Mouse (Mus musculus): Measurements from ENCODE around the gene Dkc1. TPM values are rescaled to one million over a fixed set of nuclear protein-coding genes. Genes with fewer than 3 reads are reported as not detected.

Dkc1 gene
- total and polyA plus RNA-seq, 2 experiments, result 6.2 to 24.0 TPM

GRCm38 (mm10) chrX:75102293-75102692, 6.6 kb downstream of the Dkc1 start:
- TF ChIP-seq POLR2A (IDR thresholded peaks at IDR 0.05; ENCODE audit: extremely low read depth, insufficient read depth, low read length) (no peak), CTCF (IDR thresholded peaks at IDR 0.05; ENCODE audit: low read depth, low read length) (no peak)
- no peaks in the 10 kb centered on the region for H3K4me1 ChIP-seq (ENCODE audit: control insufficient read depth, insufficient read depth, low read length)
- no peaks in the 10 kb centered on the region for H3K27me3 ChIP-seq (ENCODE audit: control insufficient read depth, insufficient read depth, low read length)
- 88% methylated on average over 6 of the region's 6 CpGs for WGBS
- no peak overlapping the region for H3K27ac ChIP-seq (replicated peaks; ENCODE audit: insufficient read depth, low read depth, low read length)
- H3K79me2 ChIP-seq (ENCODE audit: control insufficient read depth, insufficient read depth, low read length), result no peaks in the 10 kb centered on the region
- H3K9ac ChIP-seq (ENCODE audit: low read depth, low read length), result no peak overlapping the region
- peaks cover 29% of the 10 kb centered on the region for H3K36me3 ChIP-seq (ENCODE audit: control insufficient read depth, insufficient read depth, low read length)
- H3K4me3 ChIP-seq (ENCODE audit: insufficient read depth, low read depth, low read length), result no peak overlapping the region
- no peak for DNase-seq (ENCODE audit: extremely low read depth, low read depth, low spot score)

GRCm38 (mm10) chrX:75115550-75115949, 19.9 kb downstream of the Dkc1 start:
- DNase-seq (ENCODE audit: extremely low read depth, low read depth, low spot score), result no peak
- no peak overlapping the region for H3K9ac ChIP-seq (ENCODE audit: low read depth, low read length)
- H3K36me3 ChIP-seq (ENCODE audit: control insufficient read depth, insufficient read depth, low read length), result peaks cover 18% of the 10 kb centered on the region; the same call in 1 of the 2 replicates
- no peak overlapping the region for H3K4me3 ChIP-seq (ENCODE audit: insufficient read depth, low read depth, low read length)
- no peak overlapping the region for H3K27ac ChIP-seq (replicated peaks; ENCODE audit: insufficient read depth, low read depth, low read length)
- no peaks in the 10 kb centered on the region for H3K4me1 ChIP-seq (ENCODE audit: control insufficient read depth, insufficient read depth, low read length)
- H3K27me3 ChIP-seq (ENCODE audit: control insufficient read depth, insufficient read depth, low read length), result no peaks in the 10 kb centered on the region
- H3K79me2 ChIP-seq (ENCODE audit: control insufficient read depth, insufficient read depth, low read length), result no peaks in the 10 kb centered on the region
- TF ChIP-seq CTCF (IDR thresholded peaks at IDR 0.05; ENCODE audit: low read depth, low read length) (no peak), POLR2A (IDR thresholded peaks at IDR 0.05; ENCODE audit: extremely low read depth, insufficient read depth, low read length) (no peak)

GRCm38 (mm10) chrX:75125606-75126005, 30.0 kb downstream of the Dkc1 start:
- H3K27ac ChIP-seq (replicated peaks; ENCODE audit: insufficient read depth, low read depth, low read length), result no peak overlapping the region
- peaks cover 7% of the 10 kb centered on the region; the same call in 1 of the 2 replicates for H3K4me1 ChIP-seq (ENCODE audit: control insufficient read depth, insufficient read depth, low read length)
- TF ChIP-seq POLR2A (IDR thresholded peaks at IDR 0.05; ENCODE audit: extremely low read depth, insufficient read depth, low read length) (no peak), CTCF (IDR thresholded peaks at IDR 0.05; ENCODE audit: low read depth, low read length) (no peak)
- H3K4me3 ChIP-seq (ENCODE audit: insufficient read depth, low read depth, low read length), result no peak overlapping the region
- 38% methylated on average over 3 of the region's 3 CpGs for WGBS
- H3K9ac ChIP-seq (ENCODE audit: low read depth, low read length), result no peak overlapping the region
- H3K36me3 ChIP-seq (ENCODE audit: control insufficient read depth, insufficient read depth, low read length), result peaks cover 11% of the 10 kb centered on the region; the same call in 1 of the 2 replicates
- no peaks in the 10 kb centered on the region for H3K27me3 ChIP-seq (ENCODE audit: control insufficient read depth, insufficient read depth, low read length)
- DNase-seq (ENCODE audit: extremely low read depth, low read depth, low spot score), result no peak
- H3K79me2 ChIP-seq (ENCODE audit: control insufficient read depth, insufficient read depth, low read length), result no peaks in the 10 kb centered on the region

GRCm38 (mm10) chrX:75126893-75127292, 31.2 kb downstream of the Dkc1 start:
- Histone ChIP-seq H3K4me3 (ENCODE audit: insufficient read depth, low read depth, low read length) (no peak overlapping the region), H3K36me3 (ENCODE audit: control insufficient read depth, insufficient read depth, low read length) (peaks cover 11% of the 10 kb centered on the region; the same call in 1 of the 2 replicates), H3K9ac (ENCODE audit: low read depth, low read length) (no peak overlapping the region), H3K27me3 (ENCODE audit: control insufficient read depth, insufficient read depth, low read length) (no peaks in the 10 kb centered on the region), H3K27ac (replicated peaks; ENCODE audit: insufficient read depth, low read depth, low read length) (no peak overlapping the region), H3K4me1 (ENCODE audit: control insufficient read depth, insufficient read depth, low read length) (peaks cover 7% of the 10 kb centered on the region; the same call in 1 of the 2 replicates), H3K79me2 (ENCODE audit: control insufficient read depth, insufficient read depth, low read length) (no peaks in the 10 kb centered on the region)
- no peak for TF ChIP-seq POLR2A (IDR thresholded peaks at IDR 0.05; ENCODE audit: extremely low read depth, insufficient read depth, low read length)
- no peak for TF ChIP-seq CTCF (IDR thresholded peaks at IDR 0.05; ENCODE audit: low read depth, low read length)
- no peak for DNase-seq (ENCODE audit: extremely low read depth, low read depth, low spot score)

DNA sequence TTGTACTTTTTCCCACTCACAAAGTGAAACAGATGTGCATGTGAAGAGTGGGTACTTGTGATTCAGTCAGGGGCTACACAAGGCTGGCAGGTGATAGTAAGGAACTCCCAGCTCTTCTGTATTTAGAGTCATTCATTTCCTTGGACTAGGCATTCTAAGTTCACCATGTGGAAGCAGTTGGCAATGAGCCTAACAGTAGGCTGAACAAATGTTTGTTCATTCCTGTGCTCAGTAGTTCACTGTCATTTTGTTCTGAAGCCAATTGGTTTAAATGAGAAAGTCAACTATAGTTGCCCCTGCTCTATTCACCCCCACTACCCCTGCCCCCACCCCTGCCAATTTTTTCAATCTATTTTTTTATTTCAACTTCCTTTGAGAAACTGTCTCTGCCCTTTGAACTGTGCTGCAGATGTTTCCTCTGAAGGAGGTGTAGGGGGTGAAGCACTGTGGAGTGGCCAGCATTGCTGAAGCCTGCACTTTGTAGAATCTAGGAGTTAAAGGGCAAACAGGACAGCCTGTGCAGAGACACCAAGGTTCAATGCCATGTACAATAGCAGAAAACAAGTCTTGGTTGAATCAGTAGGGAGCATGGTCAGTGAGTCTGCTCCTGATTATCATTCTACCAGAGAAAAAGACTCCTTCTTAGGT, 32.8 kb downstream of the Dkc1 start:
- Histone ChIP-seq H3K4me3 (ENCODE audit: insufficient read depth, low read depth, low read length) (no peak overlapping the region), H3K4me1 (ENCODE audit: control insufficient read depth, insufficient read depth, low read length) (peaks cover 7% of the 10 kb centered on the region; the same call in 1 of the 2 replicates), H3K27me3 (ENCODE audit: control insufficient read depth, insufficient read depth, low read length) (no peaks in the 10 kb centered on the region), H3K27ac (replicated peaks; ENCODE audit: insufficient read depth, low read depth, low read length) (peak overlapping the region; percentile 78; the same call in 1 of the 2 replicates), H3K9ac (ENCODE audit: low read depth, low read length) (no peak overlapping the region), H3K79me2 (ENCODE audit: control insufficient read depth, insufficient read depth, low read length) (no peaks in the 10 kb centered on the region), H3K36me3 (ENCODE audit: control insufficient read depth, insufficient read depth, low read length) (peaks cover 6% of the 10 kb centered on the region; the same call in 1 of the 2 replicates)
- TF ChIP-seq CTCF (IDR thresholded peaks at IDR 0.05; ENCODE audit: low read depth, low read length), result no peak
- TF ChIP-seq POLR2A (IDR thresholded peaks at IDR 0.05; ENCODE audit: extremely low read depth, insufficient read depth, low read length), result no peak
- peak; percentile 86 for DNase-seq (ENCODE audit: extremely low read depth, low read depth, low spot score)

DNA sequence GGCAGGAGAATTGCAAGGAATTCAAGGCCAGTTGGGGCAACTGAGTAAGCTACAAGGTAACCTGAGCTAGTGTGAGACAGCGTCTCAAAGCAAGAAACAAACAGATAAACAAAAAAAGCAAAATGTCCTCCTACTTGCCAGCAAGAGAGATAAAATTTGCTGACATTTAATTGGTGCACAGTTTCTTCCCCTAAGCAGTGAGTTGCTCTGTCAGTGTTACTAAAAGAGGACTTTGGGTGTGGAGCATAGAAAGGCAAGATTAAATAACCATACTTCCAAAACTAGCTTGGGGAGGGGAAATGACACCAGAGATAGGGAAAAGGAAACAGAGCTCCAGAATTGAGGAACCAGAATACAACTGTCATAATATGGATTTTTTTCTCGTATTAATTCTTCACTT, 33.8 kb downstream of the Dkc1 start:
- peak overlapping the region; percentile 61; the same call in 1 of the 2 replicates for H3K4me3 ChIP-seq (ENCODE audit: insufficient read depth, low read depth, low read length)
- no peak overlapping the region for H3K9ac ChIP-seq (ENCODE audit: low read depth, low read length)
- peaks cover 7% of the 10 kb centered on the region; the same call in 1 of the 2 replicates for H3K4me1 ChIP-seq (ENCODE audit: control insufficient read depth, insufficient read depth, low read length)
- 13% methylated on average over 2 of the region's 2 CpGs for WGBS
- DNase-seq (ENCODE audit: extremely low read depth, low read depth, low spot score), result peak; percentile 28
- H3K36me3 ChIP-seq (ENCODE audit: control insufficient read depth, insufficient read depth, low read length), result peaks cover 3% of the 10 kb centered on the region; the same call in 1 of the 2 replicates
- no peaks in the 10 kb centered on the region for H3K79me2 ChIP-seq (ENCODE audit: control insufficient read depth, insufficient read depth, low read length)
- TF ChIP-seq CTCF (IDR thresholded peaks at IDR 0.05; ENCODE audit: low read depth, low read length), result no peak
- no peak for TF ChIP-seq POLR2A (IDR thresholded peaks at IDR 0.05; ENCODE audit: extremely low read depth, insufficient read depth, low read length)
- peak overlapping the region; percentile 63 for H3K27ac ChIP-seq (replicated peaks; ENCODE audit: insufficient read depth, low read depth, low read length)
- no peaks in the 10 kb centered on the region for H3K27me3 ChIP-seq (ENCODE audit: control insufficient read depth, insufficient read depth, low read length)
